Mouse (Mus musculus): Measurements from ENCODE around the gene Foxp1. TPM values are rescaled to one million over a fixed set of nuclear protein-coding genes. Genes with fewer than 3 reads are reported as not detected.

Foxp1 gene
- polyA plus RNA-seq, 1 experiment from 2014 or later = 99.3 TPM

DNA sequence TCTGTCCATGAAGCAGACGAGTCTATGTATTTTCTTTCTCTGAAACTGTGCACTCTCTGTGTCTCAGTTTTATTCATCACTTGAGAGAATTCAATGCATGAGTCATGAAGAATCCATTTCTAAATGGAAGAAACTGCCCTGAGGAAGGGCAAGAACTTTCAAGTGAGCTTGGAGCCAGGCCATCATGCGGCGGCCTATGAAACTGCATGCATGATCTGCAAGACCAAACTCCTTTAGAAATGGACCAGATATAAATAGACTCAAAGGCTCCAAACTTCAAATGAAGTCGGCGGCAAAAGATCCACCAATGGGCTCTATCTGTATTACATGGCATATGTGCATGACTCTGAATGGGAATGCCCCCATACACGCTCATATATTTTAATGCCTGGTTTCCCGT is 177.6 kb downstream of the Foxp1 start:
- no peaks in the 10 kb centered on the region for H3K9me3 ChIP-seq
- no peaks in the 10 kb centered on the region for H3K36me3 ChIP-seq
- DNase-seq (ENCODE audit: low spot score) = no peak
- H3K4me1 ChIP-seq = peaks cover 8% of the 10 kb centered on the region
- H3K27me3 ChIP-seq (ENCODE audit: insufficient read depth, poor library complexity, severe bottlenecking) = no peaks in the 10 kb centered on the region
- H3K27ac ChIP-seq = no peak overlapping the region
- WGBS = 92% methylated on average over 7 of the region's 7 CpGs
- H3K4me3 ChIP-seq = no peak overlapping the region

DNA sequence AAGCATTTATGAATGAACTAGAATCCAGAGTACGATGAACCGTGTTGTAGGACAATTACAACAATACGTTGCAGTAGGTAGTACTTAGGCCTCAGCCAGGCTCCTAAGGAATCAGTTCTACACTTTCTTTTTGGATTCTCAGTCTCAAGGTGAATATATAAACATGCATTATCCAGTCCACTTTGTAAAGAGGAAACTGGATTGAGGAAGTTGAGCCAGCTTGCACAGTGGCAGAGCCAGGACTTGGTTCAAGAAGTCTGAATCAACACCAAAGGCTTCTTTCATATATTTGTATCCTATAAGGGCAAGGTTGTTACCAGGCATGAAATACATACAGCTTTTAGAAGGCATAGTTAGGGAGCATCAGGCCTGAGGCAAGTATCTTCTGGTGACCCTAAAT is 178.2 kb downstream of the Foxp1 start:
- no peaks in the 10 kb centered on the region for H3K27me3 ChIP-seq (ENCODE audit: insufficient read depth, poor library complexity, severe bottlenecking)
- no peaks in the 10 kb centered on the region for H3K36me3 ChIP-seq
- no peak for DNase-seq (ENCODE audit: low spot score)
- no peak overlapping the region for H3K4me3 ChIP-seq
- H3K27ac ChIP-seq = no peak overlapping the region
- peaks cover 6% of the 10 kb centered on the region for H3K4me1 ChIP-seq
- H3K9me3 ChIP-seq = no peaks in the 10 kb centered on the region
- WGBS = 96% methylated on average over 3 of the region's 3 CpGs

DNA sequence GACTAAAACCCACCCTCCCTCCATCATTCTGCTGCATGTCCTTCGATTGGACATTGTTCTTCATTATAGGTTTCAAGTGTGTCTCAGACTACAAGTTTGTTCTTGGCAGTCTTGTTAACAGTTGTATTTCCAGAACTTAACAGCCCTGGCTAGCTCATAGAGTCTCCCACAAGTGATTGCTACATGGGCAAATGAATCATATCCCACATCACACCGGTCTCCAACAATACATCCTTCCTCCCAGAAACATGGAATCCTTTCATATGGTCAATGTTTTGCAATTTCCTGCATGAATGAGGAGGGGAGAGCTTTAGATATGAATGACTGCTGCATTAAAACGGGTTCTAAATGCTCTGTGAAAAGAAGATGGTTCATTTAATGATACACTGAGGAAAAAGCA is 178.7 kb downstream of the Foxp1 start:
- H3K27ac ChIP-seq = no peak overlapping the region
- no peaks in the 10 kb centered on the region for H3K9me3 ChIP-seq
- H3K4me1 ChIP-seq = peaks cover 10% of the 10 kb centered on the region
- no peaks in the 10 kb centered on the region for H3K27me3 ChIP-seq (ENCODE audit: insufficient read depth, poor library complexity, severe bottlenecking)
- H3K4me3 ChIP-seq = no peak overlapping the region
- no peaks in the 10 kb centered on the region for H3K36me3 ChIP-seq
- WGBS = 86% methylated on average over 3 of the region's 3 CpGs
- DNase-seq (ENCODE audit: low spot score) = no peak

DNA sequence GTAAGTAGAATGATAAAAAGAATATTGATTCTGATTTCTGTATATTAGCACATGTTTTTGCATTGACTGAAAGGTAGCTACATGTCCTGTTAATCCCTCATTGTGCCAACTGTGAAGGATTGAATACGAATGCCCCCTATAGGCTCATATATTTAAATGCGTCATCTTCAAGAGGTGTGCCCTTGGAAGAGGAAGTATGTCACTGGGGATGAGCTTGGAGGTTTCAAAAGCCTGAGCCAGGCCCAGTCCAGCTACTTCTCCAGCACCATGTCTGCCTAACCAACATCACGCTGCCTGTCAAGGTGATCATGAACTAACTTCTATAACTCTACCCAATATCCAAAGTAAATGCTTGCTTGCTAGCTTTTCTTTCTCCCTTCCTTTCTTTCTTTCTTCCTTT is 180.1 kb downstream of the Foxp1 start:
- no peak overlapping the region for H3K27ac ChIP-seq
- no peaks in the 10 kb centered on the region for H3K36me3 ChIP-seq
- WGBS = 91% methylated on average over 3 of the region's 3 CpGs
- no peaks in the 10 kb centered on the region for H3K27me3 ChIP-seq (ENCODE audit: insufficient read depth, poor library complexity, severe bottlenecking)
- no peak overlapping the region for H3K4me3 ChIP-seq
- DNase-seq (ENCODE audit: low spot score) = no peak
- H3K4me1 ChIP-seq = peaks cover 17% of the 10 kb centered on the region
- H3K9me3 ChIP-seq = no peaks in the 10 kb centered on the region

DNA sequence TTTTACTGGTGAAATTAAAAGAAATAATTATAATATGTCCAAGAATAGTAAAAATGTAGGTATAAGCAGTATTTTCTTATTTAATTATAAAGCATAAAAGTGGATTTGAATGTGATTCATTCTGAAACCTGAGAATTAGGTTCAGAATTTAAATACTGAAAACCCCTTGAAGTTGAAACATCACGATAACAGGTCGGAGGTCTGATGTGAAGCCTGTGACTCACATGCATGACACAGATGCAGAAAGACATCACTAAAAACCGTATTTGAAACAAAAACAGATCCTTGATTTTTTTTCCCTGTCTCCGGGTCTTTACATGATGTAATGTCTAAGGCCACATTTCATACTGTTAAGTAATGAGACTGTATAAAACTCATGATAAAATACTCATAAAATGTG is 181.6 kb downstream of the Foxp1 start:
- DNase-seq (ENCODE audit: low spot score) = no peak
- WGBS = 86% methylated on average over 4 of the region's 4 CpGs
- H3K27ac ChIP-seq = no peak overlapping the region
- H3K4me3 ChIP-seq = no peak overlapping the region
- peaks cover 17% of the 10 kb centered on the region for H3K4me1 ChIP-seq
- no peaks in the 10 kb centered on the region for H3K9me3 ChIP-seq
- H3K36me3 ChIP-seq = no peaks in the 10 kb centered on the region
- H3K27me3 ChIP-seq (ENCODE audit: insufficient read depth, poor library complexity, severe bottlenecking) = no peaks in the 10 kb centered on the region

DNA sequence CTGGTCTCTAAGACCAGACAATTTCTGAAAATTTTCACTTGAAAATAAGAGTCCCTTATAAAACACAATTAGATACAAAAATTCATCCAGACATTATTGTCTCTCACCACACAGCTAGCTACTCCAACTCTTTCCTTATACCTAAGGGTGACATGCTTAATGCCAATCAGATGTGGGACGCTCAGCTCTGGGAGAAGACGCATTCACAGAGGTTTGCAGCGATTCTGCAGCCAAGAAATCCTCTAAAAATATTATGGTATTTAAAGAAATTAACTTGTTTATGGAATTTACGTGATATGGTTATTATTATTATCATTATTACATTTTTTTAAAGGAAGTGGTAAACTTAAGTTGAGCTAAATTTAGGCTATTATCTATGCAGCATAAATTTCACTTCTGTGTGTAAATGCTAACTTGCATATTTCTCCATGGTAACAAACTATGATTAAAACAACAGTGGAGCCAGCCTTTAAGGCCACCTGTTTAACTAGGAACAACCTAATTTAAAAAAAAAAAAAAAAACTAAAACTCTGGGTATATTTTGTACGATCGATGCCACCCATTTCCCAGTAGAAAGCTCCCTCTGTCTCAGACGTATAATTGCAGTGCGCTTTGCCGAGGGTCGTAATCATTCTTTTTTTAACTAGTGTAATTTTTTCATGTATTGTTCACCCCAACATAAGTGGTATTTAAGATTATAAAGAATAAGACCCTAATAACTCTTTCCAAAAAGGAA is 182.4 kb downstream of the Foxp1 start:
- WGBS = 89% methylated on average over 10 of the region's 10 CpGs
- H3K4me1 ChIP-seq = peaks cover 17% of the 10 kb centered on the region
- no peaks in the 10 kb centered on the region for H3K9me3 ChIP-seq
- DNase-seq (ENCODE audit: low spot score) = no peak
- H3K27me3 ChIP-seq (ENCODE audit: insufficient read depth, poor library complexity, severe bottlenecking) = no peaks in the 10 kb centered on the region
- H3K27ac ChIP-seq = no peak overlapping the region
- no peaks in the 10 kb centered on the region for H3K36me3 ChIP-seq
- H3K4me3 ChIP-seq = no peak overlapping the region

DNA sequence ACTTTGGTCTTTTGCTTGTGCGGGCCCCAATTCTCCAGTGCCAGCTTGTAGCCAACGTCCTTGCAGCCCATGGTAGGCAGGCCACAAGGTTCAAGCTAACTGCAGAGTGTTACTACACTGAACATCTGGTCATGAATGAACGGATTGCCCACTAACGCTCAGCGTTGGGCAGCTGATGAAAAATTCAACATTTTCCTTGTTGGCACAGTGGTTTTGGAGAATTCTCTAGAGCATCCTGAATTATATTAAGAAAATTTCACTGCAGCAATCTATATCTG is 183.2 kb downstream of the Foxp1 start:
- H3K9me3 ChIP-seq = no peaks in the 10 kb centered on the region
- H3K4me3 ChIP-seq = no peak overlapping the region
- H3K27me3 ChIP-seq (ENCODE audit: insufficient read depth, poor library complexity, severe bottlenecking) = no peaks in the 10 kb centered on the region
- H3K27ac ChIP-seq = peak overlapping the region; percentile 56; the same call in 1 of the 2 replicates
- no peaks in the 10 kb centered on the region for H3K36me3 ChIP-seq
- DNase-seq (ENCODE audit: low spot score) = no peak
- peaks cover 17% of the 10 kb centered on the region for H3K4me1 ChIP-seq
- WGBS = 63% methylated on average over 5 of the region's 5 CpGs

DNA sequence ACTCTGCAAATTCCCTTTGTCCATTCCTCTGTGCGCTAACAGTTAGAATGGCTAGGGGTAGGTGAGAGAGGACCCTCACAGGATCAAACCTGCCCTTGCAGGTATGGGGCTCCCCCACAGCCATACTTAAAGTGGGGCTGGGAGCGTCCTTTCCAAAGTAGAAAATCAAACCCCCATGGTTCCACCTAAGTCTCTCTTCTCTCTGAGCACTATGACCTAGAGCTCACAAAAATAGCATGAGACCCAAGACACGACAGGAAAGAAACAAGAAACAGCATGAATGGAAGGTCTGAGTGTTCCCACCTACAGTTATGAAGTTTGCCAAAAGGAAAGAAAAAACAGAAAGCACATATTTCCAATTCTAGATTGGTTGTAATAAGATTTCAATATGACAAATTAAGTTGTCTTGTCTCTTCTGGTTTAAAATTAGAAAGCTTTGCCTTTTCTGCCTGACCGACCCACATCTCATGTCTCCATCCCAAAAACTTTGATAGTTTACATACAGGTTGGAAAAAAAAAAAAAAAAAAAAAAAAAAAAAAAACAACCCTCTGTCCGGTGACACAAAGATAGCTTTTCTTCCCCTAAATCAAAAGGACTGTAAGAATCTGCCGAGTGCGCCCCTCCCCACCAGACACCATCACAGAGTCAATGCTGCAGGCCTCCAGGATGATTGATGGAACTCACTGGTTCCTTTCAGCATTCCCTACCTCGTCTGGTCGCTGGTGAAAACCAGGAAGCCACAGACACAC is 183.8 kb downstream of the Foxp1 start:
- 52% methylated on average over 9 of the region's 9 CpGs for WGBS
- no peaks in the 10 kb centered on the region for H3K27me3 ChIP-seq (ENCODE audit: insufficient read depth, poor library complexity, severe bottlenecking)
- no peaks in the 10 kb centered on the region for H3K36me3 ChIP-seq
- no peaks in the 10 kb centered on the region for H3K9me3 ChIP-seq
- H3K27ac ChIP-seq = peak overlapping the region; percentile 56; the same call in 1 of the 2 replicates
- peaks cover 17% of the 10 kb centered on the region for H3K4me1 ChIP-seq
- DNase-seq (ENCODE audit: low spot score) = no peak
- H3K4me3 ChIP-seq = no peak overlapping the region

DNA sequence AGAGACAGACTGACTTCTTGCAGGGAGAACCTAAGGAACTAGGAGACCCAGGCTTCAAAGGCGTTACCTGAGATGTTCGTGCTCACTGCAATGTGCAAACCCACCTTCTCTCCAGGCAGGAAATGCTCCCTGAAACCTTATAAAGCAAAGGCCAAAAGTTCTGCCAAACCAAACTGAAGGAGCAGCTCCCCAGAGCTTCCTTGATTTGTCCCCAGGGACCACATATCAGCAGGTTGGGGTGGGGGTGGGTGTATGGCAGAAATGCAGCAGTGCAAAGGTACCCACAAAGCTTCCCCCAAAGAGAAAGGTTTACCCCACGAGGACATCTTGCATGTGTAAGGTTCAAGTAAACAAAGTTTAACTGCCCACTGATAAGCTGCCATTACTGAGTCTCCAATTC is 184.3 kb downstream of the Foxp1 start:
- no peaks in the 10 kb centered on the region for H3K9me3 ChIP-seq
- WGBS = 56% methylated on average over 3 of the region's 3 CpGs
- peaks cover 17% of the 10 kb centered on the region for H3K4me1 ChIP-seq
- H3K4me3 ChIP-seq = no peak overlapping the region
- H3K27ac ChIP-seq = no peak overlapping the region
- H3K27me3 ChIP-seq (ENCODE audit: insufficient read depth, poor library complexity, severe bottlenecking) = no peaks in the 10 kb centered on the region
- DNase-seq (ENCODE audit: low spot score) = no peak
- H3K36me3 ChIP-seq = no peaks in the 10 kb centered on the region

DNA sequence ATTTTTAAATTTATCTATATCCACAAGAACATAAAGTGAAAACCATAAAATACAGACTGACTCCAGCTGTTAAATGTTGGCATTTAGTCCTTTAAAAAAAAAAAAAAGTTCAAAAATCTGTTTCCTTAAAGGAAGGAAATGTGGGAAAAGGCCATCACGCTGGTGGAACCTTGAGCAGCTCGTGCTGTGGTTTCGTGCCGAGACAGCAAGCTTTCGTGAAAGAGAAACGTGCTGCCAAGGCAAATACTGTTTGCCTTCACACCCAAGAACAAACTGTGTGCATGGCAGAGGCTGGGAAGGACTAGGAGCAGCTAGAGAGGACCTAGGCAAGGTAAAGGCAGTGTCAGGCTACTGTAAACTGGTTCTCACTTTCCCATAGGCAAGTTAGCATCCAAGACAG is 184.9 kb downstream of the Foxp1 start:
- 61% methylated on average over 6 of the region's 6 CpGs for WGBS
- peaks cover 17% of the 10 kb centered on the region for H3K4me1 ChIP-seq
- H3K9me3 ChIP-seq = no peaks in the 10 kb centered on the region
- no peaks in the 10 kb centered on the region for H3K36me3 ChIP-seq
- H3K27ac ChIP-seq = peak overlapping the region; percentile 49; the same call in 1 of the 2 replicates
- no peak overlapping the region for H3K4me3 ChIP-seq
- no peaks in the 10 kb centered on the region for H3K27me3 ChIP-seq (ENCODE audit: insufficient read depth, poor library complexity, severe bottlenecking)
- no peak for DNase-seq (ENCODE audit: low spot score)

DNA sequence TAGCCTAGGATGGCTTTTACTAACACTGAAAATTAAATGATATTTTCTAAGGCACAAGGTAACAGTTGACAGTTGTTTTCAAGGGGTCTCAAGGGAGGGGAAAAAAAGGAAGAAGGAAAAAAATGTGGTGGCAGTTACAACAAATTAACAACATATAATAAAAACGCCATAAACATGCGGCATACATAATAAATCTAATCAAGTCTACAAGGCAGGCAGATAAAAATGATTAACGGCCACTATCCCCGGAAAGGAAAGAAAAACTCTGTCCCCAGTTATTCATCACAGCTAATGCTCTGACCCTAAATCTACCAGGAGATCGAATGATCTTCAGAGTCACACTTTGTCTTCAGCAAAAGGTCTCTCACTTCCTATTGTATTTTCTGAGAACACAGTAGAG is 186.3 kb downstream of the Foxp1 start:
- Histone ChIP-seq H3K36me3 (no peaks in the 10 kb centered on the region), H3K4me1 (peaks cover 17% of the 10 kb centered on the region), H3K27me3 (ENCODE audit: insufficient read depth, poor library complexity, severe bottlenecking) (no peaks in the 10 kb centered on the region), H3K4me3 (no peak overlapping the region), H3K27ac (no peak overlapping the region), H3K9me3 (no peaks in the 10 kb centered on the region)
- no peak for DNase-seq (ENCODE audit: low spot score)
- WGBS = 81% methylated on average over 5 of the region's 5 CpGs

DNA sequence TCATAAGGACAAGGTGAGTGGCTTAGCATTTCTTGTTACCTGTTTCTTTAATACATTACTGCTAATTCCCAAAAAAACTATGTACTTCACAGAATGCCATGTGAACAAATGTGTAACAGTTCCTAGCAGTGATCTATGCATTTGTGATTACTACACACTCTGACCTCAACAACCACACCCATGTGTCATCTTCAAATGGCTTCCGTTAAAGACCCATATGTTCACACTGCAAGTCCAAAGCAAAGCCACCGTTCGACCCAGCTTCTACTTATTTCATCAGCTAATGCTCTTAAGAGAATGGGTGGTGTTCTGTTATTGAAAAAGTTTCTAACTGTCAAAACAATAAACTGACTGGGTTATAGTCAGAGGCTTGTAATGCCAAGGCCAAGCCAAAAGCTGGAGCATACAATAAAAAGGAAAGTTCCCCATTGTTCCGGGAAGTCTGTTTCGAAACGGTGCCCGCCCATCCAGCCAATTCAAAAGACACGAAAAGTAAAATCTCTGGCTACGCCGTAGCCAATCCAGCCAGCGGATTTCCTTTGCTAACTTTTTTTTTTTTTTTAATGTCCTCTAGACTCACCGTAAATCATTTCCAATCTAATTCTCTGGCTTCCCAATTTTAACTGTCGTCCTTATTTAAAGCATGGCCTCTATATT is 187.2 kb downstream of the Foxp1 start:
- WGBS = 89% methylated on average over 13 of the region's 13 CpGs
- Histone ChIP-seq H3K4me3 (no peak overlapping the region), H3K9me3 (no peaks in the 10 kb centered on the region), H3K36me3 (no peaks in the 10 kb centered on the region), H3K4me1 (peaks cover 17% of the 10 kb centered on the region), H3K27me3 (ENCODE audit: insufficient read depth, poor library complexity, severe bottlenecking) (no peaks in the 10 kb centered on the region), H3K27ac (no peak overlapping the region)
- no peak for DNase-seq (ENCODE audit: low spot score)

DNA sequence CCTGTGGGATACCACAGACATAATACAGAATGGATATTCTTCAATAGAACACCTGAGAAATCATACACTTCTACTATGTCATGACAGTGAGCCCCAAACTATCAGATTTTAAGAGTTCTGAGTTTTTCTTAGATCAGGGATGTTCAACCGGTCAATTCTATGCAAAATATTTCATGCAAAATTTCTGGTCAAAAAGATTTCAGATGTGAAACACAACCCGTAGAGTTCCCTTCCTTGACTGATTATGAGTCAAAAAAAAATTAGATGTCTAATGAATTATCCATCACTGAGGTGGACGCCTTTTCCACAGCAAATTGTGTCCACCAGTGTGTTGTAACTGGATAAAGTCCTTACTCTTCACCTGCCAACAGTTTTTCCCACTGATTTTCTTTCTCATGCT is 188.3 kb downstream of the Foxp1 start:
- H3K4me3 ChIP-seq = no peak overlapping the region
- DNase-seq (ENCODE audit: low spot score) = no peak
- H3K9me3 ChIP-seq = no peaks in the 10 kb centered on the region
- H3K27ac ChIP-seq = no peak overlapping the region
- WGBS = 88% methylated on average over 3 of the region's 3 CpGs
- H3K4me1 ChIP-seq = peaks cover 14% of the 10 kb centered on the region
- no peaks in the 10 kb centered on the region for H3K27me3 ChIP-seq (ENCODE audit: insufficient read depth, poor library complexity, severe bottlenecking)
- no peaks in the 10 kb centered on the region for H3K36me3 ChIP-seq
